Mouse (Mus musculus) thymus, adult 2 months (tissue): ENCODE results near the gene Tcf19. TPM values are rescaled to one million over a fixed set of nuclear protein-coding genes. Genes with fewer than 3 reads are reported as not detected.
A peak's percentile ranks its signal among the peaks of the same experiment; 100 is the strongest.
"Not testable (repeated sequence)": the region's sequence is repeated elsewhere in the genome, so short reads cannot be mapped to it uniquely, and the experiment has no call there.

Source experiments
- DNase-seq: peaks from one replicate; pipeline ENCODE4 v3.0.0; 2021
- H3K27ac ChIP-seq: fragments of 200-500 bp; 2 replicates; pipeline ENCODE4 v1.5.1; 2012; ENCODE audit warnings: low read length, control low read depth; ENCODE audit not compliant: control insufficient read depth, insufficient read depth
- H3K27me3 ChIP-seq: fragments of 200-500 bp; 2 replicates; pipeline ENCODE4 v1.6.1; 2012; ENCODE audit warnings: mild to moderate bottlenecking, low read length, moderate library complexity, mixed read lengths; ENCODE audit not compliant: control insufficient read depth, insufficient read depth
- H3K36me3 ChIP-seq: fragments of 200-500 bp; 2 replicates; pipeline ENCODE4 v1.6.1; 2012; ENCODE audit warnings: mild to moderate bottlenecking, low read length, moderate library complexity; ENCODE audit not compliant: control insufficient read depth, insufficient read depth
- H3K4me1 ChIP-seq: fragments of 200-500 bp; replicated peaks from 2 replicates; pipeline ENCODE4 v1.6.1; 2012; ENCODE audit warnings: low read length; ENCODE audit not compliant: control insufficient read depth, insufficient read depth
- H3K4me3 ChIP-seq: fragments of 200-500 bp; 2 replicates; pipeline ENCODE4 v1.5.1; 2012; ENCODE audit warnings: mild to moderate bottlenecking, low read length, control low read depth, moderate library complexity; ENCODE audit not compliant: control insufficient read depth, insufficient read depth
- CTCF ChIP-seq: fragments of 200-500 bp; IDR thresholded peaks from 2 replicates; pipeline ENCODE4 v1.5.1; 2012; ENCODE audit warnings: mild to moderate bottlenecking, control low read depth, low read length, moderate library complexity, borderline replicate concordance; ENCODE audit not compliant: control insufficient read depth, poor library complexity, insufficient read depth; ENCODE audit errors: extremely low read depth
- POLR2A ChIP-seq: fragments of 200-500 bp; IDR thresholded peaks from 2 replicates; pipeline ENCODE4 v1.6.1; 2012; ENCODE audit warnings: mild to moderate bottlenecking, low read length, control low read depth, moderate library complexity; ENCODE audit not compliant: control insufficient read depth, poor library complexity, insufficient read depth; ENCODE audit errors: extremely low read depth
- WGBS: fragments of 180-500 bp; shearing (Covaris S2); methylation state at CpG from one replicate; pipeline ENCODE4 v1.1.7; 2018; 5-methylcytosine and 5-hydroxymethylcytosine counted together
- polyA plus RNA-seq: library from polyadenylated mRNA; depleted of rRNA; stranded (reverse); fragments of >200 nt; gene quantifications from 2 replicates; pipeline ENCODE4 v1.2.3, GENCODE M21; 2012; rRNA removed

The Tcf19 gene
- polyA plus RNA-seq, 1 experiment, result 64.4 TPM

- no peak within 1 kb of the TSS for H3K27ac ChIP-seq
- 8% methylated on average over 80 of the region's 80 CpGs for WGBS
These were observed 46.5 kb downstream of the Tcf19 start, which contains the start of gene H2-Q10 for GRCm38 (mm10) chr17:35469842-35470751. Gene H2-Q10 (plus strand): TSS chr17:35470089.

GRCm38 (mm10) chr17:35468936-35469335 is 47.7 kb downstream of the Tcf19 start:
- H3K27ac ChIP-seq, H3K27me3 ChIP-seq, H3K4me1 ChIP-seq, H3K4me3 ChIP-seq, H3K36me3 ChIP-seq, DNase-seq: not testable (repeated sequence)
- WGBS, result 34% methylated on average over 3 of the region's 3 CpGs

More at GRCm38 (mm10) chr17:35469842-35470751, 46.5 kb downstream of the Tcf19 start, which contains the start of gene H2-Q10:
- no peak for DNase-seq
- Histone ChIP-seq H3K4me1 (no peaks in the 10 kb centered on the region; the same call in 1 of the 2 replicates), H3K36me3 (no peaks in the 10 kb centered on the region), H3K27me3 (peaks cover 7% of the 10 kb centered on the region; the same call in 1 of the 2 replicates), H3K4me3 (no peak within 1 kb of the TSS; the same call in 1 of the 2 replicates)
- no peak for TF ChIP-seq CTCF
- no peak for TF ChIP-seq POLR2A

DNA sequence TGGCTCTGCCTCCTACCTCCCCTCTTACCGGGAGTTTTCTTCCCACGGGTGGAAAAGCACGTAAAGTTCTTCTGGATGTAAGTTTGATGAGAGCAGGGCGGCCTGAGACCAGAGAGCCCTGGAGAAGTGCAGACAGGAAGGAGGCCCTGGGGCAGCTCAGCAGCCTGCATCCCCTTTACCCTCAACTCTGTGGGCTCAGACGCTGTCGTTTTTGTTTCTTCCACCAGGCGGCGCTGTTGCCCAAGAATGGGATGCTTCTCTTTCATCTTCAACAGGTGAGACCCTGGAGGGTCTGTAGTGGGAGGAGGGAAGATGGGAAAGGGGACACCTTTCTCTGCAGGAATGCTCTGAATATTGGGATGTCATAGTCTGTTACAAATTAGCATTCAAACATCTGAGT is 51.0 kb downstream of the Tcf19 start:
- H3K4me3 ChIP-seq, H3K4me1 ChIP-seq, H3K27me3 ChIP-seq, H3K36me3 ChIP-seq, H3K27ac ChIP-seq: not testable (repeated sequence)
- DNase-seq, result peak; percentile 3
- whole genome bisulfite sequencing, result 7% methylated on average over 8 of the region's 8 CpGs
- TF ChIP-seq CTCF, result peak; percentile 73; the same call in 1 of the 2 replicates

Other genes with a start within 250 kb of the Tcf19 start
- gene H2-Q1, start 196.4 kb downstream of the Tcf19 start, polyA plus RNA-seq, result 4.6 and 6.7 TPM in 2 replicates
- gene H2-Q2, start 174.6 kb downstream of the Tcf19 start, polyA plus RNA-seq, result 142 and 170 TPM in 2 replicates
- gene H2-Q4, start 137.2 kb downstream of the Tcf19 start, polyA plus RNA-seq, result 272 and 274 TPM in 2 replicates
- 115 and 165 TPM in 2 replicates for gene H2-Q6, start 92.0 kb downstream of the Tcf19 start, polyA plus RNA-seq
- 412 and 617 TPM in 2 replicates for gene H2-Q7, start 77.7 kb downstream of the Tcf19 start, polyA plus RNA-seq
- 15.3 and 18.6 TPM in 2 replicates for gene H2-Q10, start 46.7 kb downstream of the Tcf19 start, polyA plus RNA-seq
- 0.50 and 0.71 TPM in 2 replicates for gene Pou5f1, start 10.8 kb downstream of the Tcf19 start, polyA plus RNA-seq
- 19.3 and 19.5 TPM in 2 replicates for gene Cchcr1, start 276 bp upstream of the Tcf19 start, polyA plus RNA-seq
- gene Psors1c2, start 16.4 kb upstream of the Tcf19 start, polyA plus RNA-seq, result 10.2 and 11.2 TPM in 2 replicates
- 1.8 and 3.3 TPM in 2 replicates for gene Cdsn, start 35.3 kb upstream of the Tcf19 start, polyA plus RNA-seq
- 0.58 and 0.59 TPM in 2 replicates for gene 2300002M23Rik, start 50.6 kb upstream of the Tcf19 start, polyA plus RNA-seq
- gene Sfta2, start 84.7 kb upstream of the Tcf19 start, polyA plus RNA-seq, result 0.82 and 1.3 TPM in 2 replicates
- 0.09 and 0.23 TPM in 2 replicates for gene Gm9573, start 109.8 kb upstream of the Tcf19 start, polyA plus RNA-seq
- gene Mucl3, start 126.9 kb upstream of the Tcf19 start, polyA plus RNA-seq, result 0.05 and 0.11 TPM in 2 replicates
- gene Vars2, start 150.8 kb upstream of the Tcf19 start, polyA plus RNA-seq, result 153 and 171 TPM in 2 replicates
- gene Gtf2h4, start 156.9 kb upstream of the Tcf19 start, polyA plus RNA-seq, result 317 and 352 TPM in 2 replicates
- gene Ddr1, start 187.8 kb upstream of the Tcf19 start, polyA plus RNA-seq, result 33.6 and 43.6 TPM in 2 replicates